Mouse (Mus musculus): ENCODE measurements around the gene Tfap2c.

DNA sequence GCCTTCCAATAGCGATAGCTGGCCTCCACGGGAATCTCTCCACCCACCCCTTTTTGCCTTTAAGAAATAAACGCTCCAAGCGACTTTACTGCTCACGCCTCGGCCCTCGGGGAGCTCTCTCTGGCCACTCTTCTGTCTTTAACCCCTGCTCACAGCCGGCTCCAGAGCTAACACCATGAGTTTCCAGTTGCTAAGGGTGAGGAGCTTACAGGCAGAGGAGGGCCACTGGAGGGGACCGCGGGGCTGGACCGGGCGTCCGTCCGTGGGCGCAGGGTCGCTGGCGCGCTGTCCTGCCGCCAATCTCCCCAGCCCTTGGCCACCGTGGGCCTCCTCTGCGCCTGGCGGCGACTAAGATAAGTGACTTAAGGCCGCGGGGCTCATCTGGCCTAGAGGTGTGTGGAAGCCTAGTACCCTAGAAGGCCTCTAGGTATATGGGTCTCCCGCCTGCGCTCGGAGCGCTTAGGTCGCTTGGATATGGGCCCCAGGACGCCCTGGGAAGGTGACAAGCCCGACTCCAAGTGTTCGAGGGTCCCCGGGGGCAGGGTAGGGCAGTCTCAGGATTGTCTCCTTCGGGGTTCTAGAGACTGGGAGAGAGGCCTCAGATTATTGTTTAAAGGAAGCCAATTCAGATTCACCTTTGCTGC, 3.7 kb upstream of the Tfap2c start:
- TF ChIP-seq CTCF (conservative IDR thresholded peaks at IDR 0.05; ENCODE audit: insufficient read depth, insufficient read length, low read depth, low read length) (no peak), POLR2A (IDR thresholded peaks at IDR 0.05; ENCODE audit: low read depth, low read length) (no peak)

Measured in kidney, adult 2 months (tissue).